Mouse (Mus musculus) cerebellum, postnatal 10 days (tissue): Measurements from ENCODE around the gene Pim2.

ENCODE experiments used
- DNase-seq, 2 experiments: peaks; one replicate each; pipeline ENCODE4 v3.0.0; 2021; ENCODE audit warnings: mixed read lengths in 2 of 2

Gene Pim2

GRCm38 (mm10) chrX:7878007-7878419 lies at the start of gene Pim2:
Gene Pim2, plus strand, starts transcription at chrX:7878262.
- peak; percentile 90 to 93 for DNase-seq

- no peak for DNase-seq
Measured at GRCm38 (mm10) chrX:7837146-7837545, 40.9 kb upstream of the Pim2 start.

GRCm38 (mm10) chrX:7840842-7841162 lies 37.3 kb upstream of the Pim2 start:
- DNase-seq = no peak

GRCm38 (mm10) chrX:7841163-7842162 lies 36.6 kb upstream of the Pim2 start, which contains the start of gene Otud5:
Gene Otud5, plus strand, starts transcription at chrX:7841364.
- DNase-seq = peak; percentile 95 to 97

- DNase-seq = peak; percentile 43 to 45
Measured at GRCm38 (mm10) chrX:7842318-7842717, 35.7 kb upstream of the Pim2 start.

GRCm38 (mm10) chrX:7847845-7848244 lies 30.2 kb upstream of the Pim2 start:
- peak; percentile 69 to 75 for DNase-seq

- DNase-seq = peak; percentile 59
Measured at GRCm38 (mm10) chrX:7854578-7854977, 23.5 kb upstream of the Pim2 start.

- no peak for DNase-seq
Measured at GRCm38 (mm10) chrX:7859191-7859753, 18.8 kb upstream of the Pim2 start.

GRCm38 (mm10) chrX:7863181-7863580 lies 14.9 kb upstream of the Pim2 start:
- no peak for DNase-seq

GRCm38 (mm10) chrX:7864551-7864950 lies 13.5 kb upstream of the Pim2 start:
- DNase-seq = no peak

- no peak for DNase-seq
Measured at GRCm38 (mm10) chrX:7865343-7865742, 12.7 kb upstream of the Pim2 start.

GRCm38 (mm10) chrX:7865786-7866185 lies 12.3 kb upstream of the Pim2 start:
- no peak for DNase-seq

- DNase-seq = no peak
Measured at GRCm38 (mm10) chrX:7867141-7867540, 10.9 kb upstream of the Pim2 start.

- no peak for DNase-seq
Measured at GRCm38 (mm10) chrX:7868506-7868905, 9.6 kb upstream of the Pim2 start.

GRCm38 (mm10) chrX:7869826-7870225 lies 8.2 kb upstream of the Pim2 start:
- no peak for DNase-seq

- peak; percentile 54 to 57 for DNase-seq
Measured at GRCm38 (mm10) chrX:7878495-7878894, 433 bp downstream of the Pim2 start.

GRCm38 (mm10) chrX:7879819-7880218 lies 1.8 kb downstream of the Pim2 start:
- peak; percentile 85 to 86 for DNase-seq

GRCm38 (mm10) chrX:7883841-7884567 lies 5.9 kb downstream of the Pim2 start, which contains the start of gene Slc35a2:
Gene Slc35a2, plus strand, starts transcription at chrX:7884028.
- peak; percentile 88 to 92 for DNase-seq

- DNase-seq = peak in 1 of 2 experiments; percentile 17
Measured at GRCm38 (mm10) chrX:7898211-7898610, 20.1 kb downstream of the Pim2 start.

- DNase-seq = peak; percentile 88 to 93
Measured at GRCm38 (mm10) chrX:7898880-7899874, 21.1 kb downstream of the Pim2 start, which contains the start of the genes Pqbp1 and Timm17b. Gene Pqbp1, minus strand, starts transcription at chrX:7899269. Gene Timm17b, plus strand, starts transcription at chrX:7899357.

GRCm38 (mm10) chrX:7904441-7904840 lies 26.4 kb downstream of the Pim2 start:
- DNase-seq = no peak

- DNase-seq = no peak
Measured at GRCm38 (mm10) chrX:7907735-7908134, 29.7 kb downstream of the Pim2 start, which contains the start of gene Gm10491. Gene Gm10491, minus strand, starts transcription at chrX:7907835.
